Mouse (Mus musculus): ENCODE measurements at regions not wholly inside any gene's neighbourhood (a gene's known extent, or its start where the extent isn't known, plus 50 kb on each side); places are given as distances from the start of the nearest gene placed in this dataset.

DNA sequence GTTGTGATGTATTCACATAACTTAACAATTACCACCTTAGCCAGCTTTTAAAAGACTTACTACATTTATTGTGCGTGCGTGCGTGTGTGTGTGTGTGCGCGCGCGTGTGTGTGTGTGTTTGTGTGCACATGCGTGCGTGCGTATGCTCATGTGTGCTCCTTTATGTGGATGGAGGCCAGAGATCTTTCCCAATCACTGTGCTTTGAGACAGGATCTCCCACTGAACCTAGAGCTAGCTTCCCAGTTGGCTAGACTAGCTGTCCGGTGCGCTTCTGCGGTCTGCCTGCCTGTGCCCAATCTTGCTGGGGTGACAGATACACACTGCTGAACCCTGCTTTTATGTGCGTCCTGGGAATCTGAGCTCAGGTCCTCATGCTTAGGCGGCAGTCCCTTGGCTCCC lies 50.1 kb upstream of the Arhgap29 start:
- DNase-seq, result peak; percentile 34

- peak; percentile 34 for DNase-seq
These were observed 51.9 kb upstream of the Arhgap29 start for GRCm38 (mm10) chr3:121900429-121900844.

DNA sequence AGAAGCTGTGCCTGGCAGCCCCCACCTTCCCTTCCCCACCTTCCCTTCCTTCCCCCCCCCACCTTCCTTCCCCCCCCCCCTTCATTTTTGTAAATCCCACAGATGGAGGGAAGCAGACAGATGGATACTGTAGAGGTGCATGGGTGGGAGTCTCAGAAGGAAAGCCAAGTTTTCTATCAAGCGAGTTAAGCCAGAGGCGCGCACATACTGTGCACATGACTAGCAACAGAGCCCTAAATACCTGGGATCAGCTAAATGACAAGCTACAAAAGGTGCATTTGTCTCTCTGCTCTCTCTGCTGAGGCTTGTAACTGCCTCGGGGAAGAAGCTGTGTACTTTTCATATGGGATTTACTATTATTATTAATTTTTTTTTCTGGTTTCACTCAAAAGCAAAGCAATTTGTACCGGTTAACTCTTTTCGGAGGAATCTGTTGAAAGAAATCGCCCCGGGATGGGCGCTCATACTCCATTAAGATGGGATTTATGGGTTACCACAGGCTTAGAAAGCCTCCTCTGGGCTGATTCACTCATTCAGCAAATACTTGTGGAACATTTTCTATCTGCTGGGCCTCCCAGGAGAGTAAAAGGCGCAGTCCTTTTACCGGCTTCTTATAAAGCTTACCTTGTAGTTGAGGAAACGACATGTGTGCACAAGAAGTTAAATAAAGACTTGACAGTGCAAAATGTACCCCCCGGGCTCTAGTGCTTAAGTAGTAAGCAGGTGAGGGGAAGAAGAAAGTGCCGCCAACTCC lies 54.3 kb upstream of the Arhgap29 start:
- no peak for DNase-seq

DNA sequence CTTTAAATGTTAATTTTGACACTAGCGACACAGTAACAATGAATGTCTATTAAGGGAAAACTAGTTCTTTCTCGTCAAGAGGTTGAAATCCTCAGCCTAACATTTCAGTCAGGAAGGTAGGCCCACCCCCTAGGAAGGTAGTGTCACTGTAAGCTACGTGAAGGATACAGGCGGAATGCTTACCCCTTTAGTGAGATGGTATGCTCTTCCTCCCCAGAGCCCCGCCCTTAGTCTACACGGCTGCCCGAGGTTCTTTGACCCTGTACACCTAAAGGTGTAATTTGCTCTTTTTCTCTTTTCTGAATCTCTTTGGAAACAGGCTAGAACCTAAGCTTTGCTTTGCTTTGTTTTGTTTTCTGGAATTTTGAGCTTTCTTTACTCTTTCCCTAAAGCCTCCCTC lies 58.7 kb upstream of the Arhgap29 start:
- DNase-seq, result no peak

GRCm38 (mm10) chr3:121892675-121893074 lies 59.7 kb upstream of the Arhgap29 start:
- no peak for DNase-seq

- peak; percentile 31 for DNase-seq
These were observed 61.0 kb upstream of the Arhgap29 start for GRCm38 (mm10) chr3:121891338-121891737.

DNA sequence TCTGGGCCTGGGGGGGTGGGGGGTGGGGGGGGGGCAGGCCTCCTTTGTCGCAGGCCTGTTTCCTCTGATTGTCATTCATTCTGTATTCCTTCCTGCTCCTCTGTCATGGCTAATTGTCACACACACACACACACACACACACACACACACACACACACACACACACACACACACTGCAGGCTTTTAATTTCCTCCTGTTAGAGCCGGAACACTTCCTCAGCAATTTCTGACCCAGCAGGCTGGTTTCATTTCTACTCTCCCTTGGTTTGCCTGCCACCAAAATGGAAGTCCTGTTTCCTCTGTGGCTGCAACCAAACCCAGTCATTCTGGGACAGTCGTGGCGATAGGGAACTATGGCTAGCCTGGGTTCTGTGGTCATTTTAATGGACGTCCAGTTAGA lies 61.8 kb upstream of the Arhgap29 start:
- DNase-seq, result peak; percentile 32

DNA sequence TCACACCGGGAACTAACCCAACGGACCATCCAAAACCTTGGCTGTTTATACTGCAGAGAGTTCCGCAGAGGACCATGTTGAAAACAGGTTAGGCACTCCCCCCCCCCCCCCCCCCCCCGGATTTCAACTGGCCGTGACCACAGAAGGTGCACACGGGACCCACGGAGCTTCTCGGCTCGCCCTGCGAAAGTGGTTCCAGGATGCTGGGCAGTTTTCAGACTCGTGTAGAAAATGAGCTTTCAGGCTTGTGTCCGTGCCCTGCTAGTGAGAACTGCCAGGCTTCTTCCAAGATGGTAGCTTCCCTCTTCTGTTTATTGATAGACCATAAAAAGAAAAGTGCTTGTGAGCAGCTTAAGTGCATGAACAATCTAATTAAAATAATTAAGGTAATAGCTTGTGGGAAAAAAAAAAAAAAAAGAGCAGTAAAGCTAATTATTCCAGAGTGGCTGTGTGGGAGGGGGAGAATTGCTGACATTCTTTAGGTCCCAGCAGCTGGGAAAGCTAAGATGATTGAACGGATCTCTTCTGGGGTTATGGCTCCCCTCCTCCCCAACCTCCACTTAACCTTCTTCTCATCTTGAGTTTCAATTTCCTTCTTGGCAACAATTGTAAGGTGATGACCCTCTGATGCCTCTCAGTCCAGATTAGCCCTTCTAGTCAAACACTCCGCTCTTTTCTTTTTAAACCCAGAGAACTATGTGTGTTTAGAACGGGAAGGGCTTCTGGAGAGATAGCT lies 65.3 kb upstream of the Arhgap29 start:
- peak; percentile 45 for DNase-seq

DNA sequence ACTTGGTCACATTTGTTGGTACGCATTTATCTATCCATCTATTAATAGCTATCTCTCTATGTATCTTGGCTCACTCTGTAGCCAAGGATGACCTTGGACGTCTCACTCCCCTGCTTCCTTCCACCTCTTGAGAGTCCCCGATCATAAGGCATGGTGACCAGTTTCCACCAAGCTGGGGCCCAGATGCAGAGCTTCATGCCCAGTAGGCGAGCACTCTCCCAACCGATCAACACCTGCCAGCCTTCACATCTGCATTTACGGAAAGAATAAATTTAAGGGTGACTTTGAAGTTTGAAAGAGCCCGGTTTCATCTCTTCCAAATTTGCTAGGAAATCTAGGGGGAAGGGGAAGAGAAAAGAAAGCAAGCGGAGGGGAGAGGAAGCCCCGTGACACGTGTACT lies 66.0 kb upstream of the Arhgap29 start:
- peak; percentile 35 for DNase-seq

- DNase-seq, result peak; percentile 39
These were observed 66.8 kb upstream of the Arhgap29 start for GRCm38 (mm10) chr3:121885265-121886178.

GRCm38 (mm10) chr3:121884328-121885248 lies 67.8 kb upstream of the Arhgap29 start:
- peak; percentile 95 for DNase-seq

- peak; percentile 27 for DNase-seq
These were observed 65.3 kb upstream of the Abcd3 start for GRCm38 (mm10) chr3:121880355-121880754.

DNA sequence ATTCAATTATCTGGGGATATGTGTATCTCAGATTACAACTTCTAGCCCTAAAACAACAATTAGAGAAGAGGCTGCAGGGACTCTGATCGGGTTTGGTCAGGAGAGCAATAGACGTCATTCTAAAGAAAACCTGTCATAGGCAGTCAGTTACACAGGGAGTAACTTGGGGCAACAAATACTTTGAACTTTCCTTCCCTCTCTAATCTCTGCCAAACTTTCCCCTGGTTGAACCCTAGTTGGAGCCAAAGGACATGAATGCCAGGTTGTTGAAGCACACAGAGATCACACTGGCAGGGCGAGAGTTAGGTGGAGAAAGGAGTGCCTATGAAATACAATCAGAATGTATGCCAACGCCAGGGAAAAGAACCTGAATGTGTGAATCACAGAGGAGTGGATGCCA lies 60.0 kb upstream of the Abcd3 start:
- DNase-seq, result peak; percentile 31

DNA sequence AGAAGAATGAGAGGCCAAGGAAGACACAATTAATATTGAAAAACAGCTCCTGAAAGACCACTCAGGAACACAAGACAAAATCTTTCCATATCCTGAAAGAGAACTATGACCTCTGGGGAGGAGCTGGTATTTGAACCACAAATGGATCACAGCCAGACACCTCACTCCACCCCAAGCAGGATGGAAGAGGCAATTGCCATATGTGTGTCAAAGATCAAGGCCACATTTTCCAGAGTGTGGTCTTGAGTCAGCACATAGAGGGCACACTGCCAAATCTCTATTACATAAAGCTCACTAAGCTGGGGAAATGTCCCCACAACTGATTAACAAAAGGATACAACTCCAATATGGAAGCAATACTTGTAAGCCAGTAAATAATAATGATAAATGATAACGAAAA lies 59.5 kb upstream of the Abcd3 start:
- peak; percentile 41 for DNase-seq

- DNase-seq, result no peak
These were observed 58.5 kb upstream of the Abcd3 start for GRCm38 (mm10) chr3:121873572-121873971.

GRCm38 (mm10) chr3:121872685-121873084 lies 57.6 kb upstream of the Abcd3 start:
- no peak for DNase-seq

DNA sequence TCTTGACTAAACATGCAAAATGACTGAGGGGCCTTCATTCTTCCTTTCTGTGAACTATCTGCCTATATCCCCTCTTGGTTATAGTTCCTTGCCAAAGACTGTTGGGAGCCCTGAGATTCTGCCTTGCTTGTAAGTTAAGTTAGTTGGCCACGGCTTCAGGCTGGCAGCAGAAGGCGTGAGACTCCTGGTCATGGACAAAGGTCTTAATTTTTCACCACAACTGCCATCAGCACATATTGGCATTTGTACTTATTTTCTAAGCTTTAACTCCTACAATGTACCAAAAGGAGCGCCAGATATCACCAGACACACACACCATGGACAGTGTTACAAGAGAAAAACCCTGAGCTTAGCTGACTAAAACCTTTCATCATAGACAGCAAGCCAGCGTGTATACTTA lies 56.7 kb upstream of the Abcd3 start:
- no peak for DNase-seq

DNA sequence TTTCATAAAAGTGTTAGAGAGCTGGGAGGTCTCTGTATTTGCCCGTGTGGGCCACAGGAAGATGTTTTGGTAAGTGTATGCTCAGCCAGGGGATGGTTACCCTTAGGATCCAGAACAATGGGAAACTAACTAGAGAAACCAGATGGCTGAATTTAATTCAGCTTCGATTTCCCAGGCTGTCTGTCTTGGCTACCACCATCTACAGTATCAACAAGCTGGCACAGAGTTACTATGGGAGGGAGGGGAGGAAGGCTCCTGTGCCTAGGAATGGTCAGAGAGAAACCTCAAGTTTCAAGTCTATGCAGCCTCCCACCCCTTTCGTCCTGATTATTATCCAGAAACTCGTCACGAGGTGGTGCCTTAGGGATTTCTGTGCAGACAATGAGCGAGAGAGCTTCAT lies 55.6 kb upstream of the Abcd3 start:
- no peak for DNase-seq

GRCm38 (mm10) chr3:121869694-121870093 lies 54.6 kb upstream of the Abcd3 start:
- no peak for DNase-seq

GRCm38 (mm10) chr3:121867301-121867700 lies 52.2 kb upstream of the Abcd3 start:
- DNase-seq, result peak; percentile 55

DNA sequence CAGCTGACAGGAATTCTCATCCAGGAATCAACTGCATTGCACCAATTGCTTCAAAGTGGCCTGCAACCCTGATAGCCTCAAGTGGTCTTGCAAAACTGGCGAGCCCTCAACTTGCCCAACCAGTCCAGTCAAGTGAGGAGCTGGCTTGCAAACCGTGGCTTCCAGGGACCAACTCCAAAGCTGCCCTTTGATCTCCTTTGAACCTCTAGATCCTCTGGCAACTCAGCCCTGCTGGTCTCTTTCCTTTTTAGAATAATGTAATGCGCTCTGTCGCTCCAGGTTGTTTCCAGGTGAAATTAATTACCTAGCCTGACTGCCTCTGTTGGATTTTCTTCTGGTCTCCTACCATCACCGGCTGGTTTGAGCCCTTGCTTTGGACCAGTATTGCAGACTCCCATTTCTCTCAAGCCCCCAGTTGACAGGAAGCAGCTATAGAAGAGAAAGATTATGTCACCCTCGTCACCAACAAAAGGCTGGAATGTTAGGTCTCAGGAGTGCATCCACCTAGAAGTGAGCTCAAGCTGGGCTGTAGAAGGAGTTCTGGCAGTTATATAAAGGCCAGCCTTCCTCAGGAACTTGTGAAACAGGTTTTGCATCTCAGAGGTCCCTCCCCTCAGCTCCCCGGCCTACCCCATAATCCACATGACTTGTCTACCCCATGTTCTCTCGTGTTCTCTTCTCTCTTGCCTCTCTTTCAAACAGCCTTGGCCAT lies 49.8 kb upstream of the Abcd3 start:
- peak; percentile 53 for DNase-seq

All from kidney, adult 18-20 months (tissue).